Mouse (Mus musculus) E14TG2a.4 (cell line): ENCODE measurements at regions not wholly inside any gene's neighbourhood (a gene's known extent, or its start where the extent isn't known, plus 50 kb on each side); places are given as distances from the start of the nearest gene placed in this dataset.

Experiments used
- CTCF ChIP-seq: conservative IDR thresholded peaks from 2 replicates; pipeline ENCODE4 v1.5.1; 2014; ENCODE audit warnings: low read length
- NANOG ChIP-seq: IDR thresholded peaks from 2 replicates; pipeline ENCODE4 v1.6.1; 2014; ENCODE audit warnings: borderline replicate concordance, low read length, mixed read lengths
- POU5F1 ChIP-seq: IDR thresholded peaks from 2 replicates; pipeline ENCODE4 v1.6.1; 2014; ENCODE audit warnings: low read length, borderline replicate concordance

DNA sequence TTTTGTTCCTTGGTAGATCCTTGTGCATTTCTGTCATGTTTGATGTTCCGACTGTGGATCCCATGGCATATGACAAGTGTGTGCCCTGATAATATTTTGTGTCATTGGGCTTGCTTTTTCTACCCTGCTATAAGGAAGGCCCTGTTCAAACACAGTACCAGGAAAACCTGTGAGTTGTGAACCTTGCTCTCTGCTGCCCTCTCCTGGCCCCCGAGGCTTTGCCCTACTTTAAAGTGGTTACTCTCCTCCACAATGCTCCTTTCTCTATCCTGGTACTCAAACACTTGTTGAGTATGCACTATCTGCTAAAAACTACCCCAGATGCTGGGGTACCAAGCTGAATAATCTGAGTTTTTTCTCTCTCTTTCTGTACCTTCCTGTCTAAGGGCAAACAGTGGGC lies 62.1 kb upstream of the Mphosph6 start:
- TF ChIP-seq CTCF (peak; percentile 71), NANOG (no peak), POU5F1 (no peak)
